Mouse (Mus musculus): ENCODE measurements around the gene Ryk. TPM values are rescaled to one million over a fixed set of nuclear protein-coding genes. Genes with fewer than 3 reads are reported as not detected.

Gene Ryk
- 14.2 and 17.7 TPM in 2 replicates for polyA plus RNA-seq (2015; fragmentation: Nextera tagmentation; extraction: Ambion mirVana)

GRCm38 (mm10) chr9:102834742-102835591, at the start of gene Ryk:
Gene Ryk (plus strand): TSS chr9:102834917.
- 1% methylated on average over 99 of the region's 119 CpGs for WGBS
- peak within 1 kb of the TSS; percentile 75 for H3K4me2 ChIP-seq (ENCODE audit: low read depth, low read length)

GRCm38 (mm10) chr9:102789491-102789890, 45.2 kb upstream of the Ryk start:
- Histone ChIP-seq H3K4me3 (replicated peaks; ENCODE audit: low read length) (no peak overlapping the region), H3K27me3 (ENCODE audit: control insufficient read depth, insufficient read depth, low read length) (no peaks in the 10 kb centered on the region), H3K4me1 (ENCODE audit: control insufficient read depth, insufficient read depth, low read length) (no peaks in the 10 kb centered on the region), H3K9ac (ENCODE audit: low read length) (no peak overlapping the region), H3K4me2 (ENCODE audit: low read depth, low read length) (no peak overlapping the region), H3K9me3 (replicated peaks; ENCODE audit: control insufficient read depth, low read length) (no peaks in the 10 kb centered on the region), H3K36me3 (ENCODE audit: control insufficient read depth, insufficient read depth, low read length) (no peaks in the 10 kb centered on the region), H3K27ac (ENCODE audit: low read length) (no peak overlapping the region)
- no peak for ATAC-seq (ENCODE audit: insufficient read depth, low FRiP score)
- 54% methylated on average over 3 of the region's 3 CpGs for WGBS

More at GRCm38 (mm10) chr9:102834742-102835591, at the start of gene Ryk:
- Histone ChIP-seq H3K4me3 (replicated peaks; ENCODE audit: low read length) (peak within 1 kb of the TSS; percentile 90), H3K9ac (ENCODE audit: low read length) (peak within 1 kb of the TSS; percentile 98), H3K27ac (ENCODE audit: low read length) (peak within 1 kb of the TSS; percentile 86), H3K27me3 (ENCODE audit: control insufficient read depth, insufficient read depth, low read length) (no peaks in the 10 kb centered on the region), H3K9me3 (replicated peaks; ENCODE audit: control insufficient read depth, low read length) (no peaks in the 10 kb centered on the region), H3K36me3 (ENCODE audit: control insufficient read depth, insufficient read depth, low read length) (no peaks in the 10 kb centered on the region), H3K4me1 (ENCODE audit: control insufficient read depth, insufficient read depth, low read length) (peaks cover 22% of the 10 kb centered on the region)
- peak; percentile 88 for ATAC-seq (ENCODE audit: insufficient read depth, low FRiP score)

GRCm38 (mm10) chr9:102791845-102792244, 42.9 kb upstream of the Ryk start:
- no peak overlapping the region for H3K27ac ChIP-seq (ENCODE audit: low read length)

GRCm38 (mm10) chr9:102792836-102793235, 41.9 kb upstream of the Ryk start:
- 69% methylated on average over 15 of the region's 15 CpGs for WGBS
- Histone ChIP-seq H3K4me1 (ENCODE audit: control insufficient read depth, insufficient read depth, low read length) (no peaks in the 10 kb centered on the region), H3K27ac (ENCODE audit: low read length) (no peak overlapping the region), H3K36me3 (ENCODE audit: control insufficient read depth, insufficient read depth, low read length) (no peaks in the 10 kb centered on the region), H3K4me2 (ENCODE audit: low read depth, low read length) (no peak overlapping the region), H3K27me3 (ENCODE audit: control insufficient read depth, insufficient read depth, low read length) (no peaks in the 10 kb centered on the region; the same call in 1 of the 2 replicates), H3K9ac (ENCODE audit: low read length) (no peak overlapping the region), H3K9me3 (replicated peaks; ENCODE audit: control insufficient read depth, low read length) (no peaks in the 10 kb centered on the region), H3K4me3 (replicated peaks; ENCODE audit: low read length) (no peak overlapping the region)
- no peak for ATAC-seq (ENCODE audit: insufficient read depth, low FRiP score)

More at GRCm38 (mm10) chr9:102791845-102792244, 42.9 kb upstream of the Ryk start:
- no peak overlapping the region for H3K4me3 ChIP-seq (replicated peaks; ENCODE audit: low read length)
- peak overlapping the region; percentile 23 for H3K4me2 ChIP-seq (ENCODE audit: low read depth, low read length)
- no peak for ATAC-seq (ENCODE audit: insufficient read depth, low FRiP score)
- no peak overlapping the region for H3K9ac ChIP-seq (ENCODE audit: low read length)
- H3K27me3 ChIP-seq (ENCODE audit: control insufficient read depth, insufficient read depth, low read length) = no peaks in the 10 kb centered on the region; the same call in 1 of the 2 replicates
- H3K4me1 ChIP-seq (ENCODE audit: control insufficient read depth, insufficient read depth, low read length) = no peaks in the 10 kb centered on the region
- H3K9me3 ChIP-seq (replicated peaks; ENCODE audit: control insufficient read depth, low read length) = no peaks in the 10 kb centered on the region
- WGBS = 45% methylated on average over 9 of the region's 9 CpGs
- no peaks in the 10 kb centered on the region for H3K36me3 ChIP-seq (ENCODE audit: control insufficient read depth, insufficient read depth, low read length)

- H3K9ac ChIP-seq (ENCODE audit: low read length) = no peak overlapping the region
- no peaks in the 10 kb centered on the region for H3K4me1 ChIP-seq (ENCODE audit: control insufficient read depth, insufficient read depth, low read length)
- no peak overlapping the region for H3K4me3 ChIP-seq (replicated peaks; ENCODE audit: low read length)
- ATAC-seq (ENCODE audit: insufficient read depth, low FRiP score) = no peak
- no peaks in the 10 kb centered on the region for H3K36me3 ChIP-seq (ENCODE audit: control insufficient read depth, insufficient read depth, low read length)
- no peak overlapping the region for H3K27ac ChIP-seq (ENCODE audit: low read length)
- no peaks in the 10 kb centered on the region for H3K9me3 ChIP-seq (replicated peaks; ENCODE audit: control insufficient read depth, low read length)
- whole genome bisulfite sequencing = 58% methylated on average over 12 of the region's 12 CpGs
- no peak overlapping the region for H3K4me2 ChIP-seq (ENCODE audit: low read depth, low read length)
- no peaks in the 10 kb centered on the region; the same call in 1 of the 2 replicates for H3K27me3 ChIP-seq (ENCODE audit: control insufficient read depth, insufficient read depth, low read length)
Measured at GRCm38 (mm10) chr9:102793286-102793809, 41.4 kb upstream of the Ryk start.

- Histone ChIP-seq H3K4me2 (ENCODE audit: low read depth, low read length) (no peak overlapping the region), H3K9me3 (replicated peaks; ENCODE audit: control insufficient read depth, low read length) (no peaks in the 10 kb centered on the region), H3K4me3 (replicated peaks; ENCODE audit: low read length) (no peak overlapping the region), H3K27ac (ENCODE audit: low read length) (no peak overlapping the region), H3K9ac (ENCODE audit: low read length) (no peak overlapping the region), H3K4me1 (ENCODE audit: control insufficient read depth, insufficient read depth, low read length) (no peaks in the 10 kb centered on the region), H3K36me3 (ENCODE audit: control insufficient read depth, insufficient read depth, low read length) (no peaks in the 10 kb centered on the region), H3K27me3 (ENCODE audit: control insufficient read depth, insufficient read depth, low read length) (no peaks in the 10 kb centered on the region; the same call in 1 of the 2 replicates)
- no peak for ATAC-seq (ENCODE audit: insufficient read depth, low FRiP score)
- WGBS = 84% methylated on average over 4 of the region's 4 CpGs
Measured at GRCm38 (mm10) chr9:102798406-102798805, 36.3 kb upstream of the Ryk start.

- Histone ChIP-seq H3K36me3 (ENCODE audit: control insufficient read depth, insufficient read depth, low read length) (no peaks in the 10 kb centered on the region), H3K4me3 (replicated peaks; ENCODE audit: low read length) (no peak overlapping the region), H3K27me3 (ENCODE audit: control insufficient read depth, insufficient read depth, low read length) (no peaks in the 10 kb centered on the region), H3K4me1 (ENCODE audit: control insufficient read depth, insufficient read depth, low read length) (peaks cover 15% of the 10 kb centered on the region), H3K9ac (ENCODE audit: low read length) (no peak overlapping the region), H3K4me2 (ENCODE audit: low read depth, low read length) (no peak overlapping the region), H3K27ac (ENCODE audit: low read length) (peak overlapping the region; percentile 80), H3K9me3 (replicated peaks; ENCODE audit: control insufficient read depth, low read length) (no peaks in the 10 kb centered on the region)
- WGBS = 43% methylated on average over 10 of the region's 10 CpGs
- ATAC-seq (ENCODE audit: insufficient read depth, low FRiP score) = peak; percentile 70; the same call in 1 of the 2 replicates
Measured at GRCm38 (mm10) chr9:102806056-102806573, 28.6 kb upstream of the Ryk start.

GRCm38 (mm10) chr9:102811192-102811591, 23.5 kb upstream of the Ryk start:
- H3K36me3 ChIP-seq (ENCODE audit: control insufficient read depth, insufficient read depth, low read length) = no peaks in the 10 kb centered on the region
- H3K4me2 ChIP-seq (ENCODE audit: low read depth, low read length) = no peak overlapping the region
- H3K9ac ChIP-seq (ENCODE audit: low read length) = no peak overlapping the region
- ATAC-seq (ENCODE audit: insufficient read depth, low FRiP score) = no peak
- WGBS = 77% methylated on average over 5 of the region's 5 CpGs
- H3K4me1 ChIP-seq (ENCODE audit: control insufficient read depth, insufficient read depth, low read length) = peaks cover 2% of the 10 kb centered on the region
- no peaks in the 10 kb centered on the region for H3K9me3 ChIP-seq (replicated peaks; ENCODE audit: control insufficient read depth, low read length)
- no peak overlapping the region for H3K27ac ChIP-seq (ENCODE audit: low read length)
- H3K27me3 ChIP-seq (ENCODE audit: control insufficient read depth, insufficient read depth, low read length) = no peaks in the 10 kb centered on the region
- no peak overlapping the region for H3K4me3 ChIP-seq (replicated peaks; ENCODE audit: low read length)

- Histone ChIP-seq H3K9ac (ENCODE audit: low read length) (no peak overlapping the region), H3K27me3 (ENCODE audit: control insufficient read depth, insufficient read depth, low read length) (no peaks in the 10 kb centered on the region), H3K4me1 (ENCODE audit: control insufficient read depth, insufficient read depth, low read length) (no peaks in the 10 kb centered on the region), H3K36me3 (ENCODE audit: control insufficient read depth, insufficient read depth, low read length) (no peaks in the 10 kb centered on the region), H3K9me3 (replicated peaks; ENCODE audit: control insufficient read depth, low read length) (no peaks in the 10 kb centered on the region), H3K4me3 (replicated peaks; ENCODE audit: low read length) (no peak overlapping the region), H3K4me2 (ENCODE audit: low read depth, low read length) (no peak overlapping the region), H3K27ac (ENCODE audit: low read length) (no peak overlapping the region)
- ATAC-seq (ENCODE audit: insufficient read depth, low FRiP score) = no peak
Measured at GRCm38 (mm10) chr9:102818228-102818627, 16.5 kb upstream of the Ryk start.
